Mouse (Mus musculus): ENCODE measurements at regions not wholly inside any gene's neighbourhood (a gene's known extent, or its start where the extent isn't known, plus 50 kb on each side); places are given as distances from the start of the nearest gene placed in this dataset.

DNA sequence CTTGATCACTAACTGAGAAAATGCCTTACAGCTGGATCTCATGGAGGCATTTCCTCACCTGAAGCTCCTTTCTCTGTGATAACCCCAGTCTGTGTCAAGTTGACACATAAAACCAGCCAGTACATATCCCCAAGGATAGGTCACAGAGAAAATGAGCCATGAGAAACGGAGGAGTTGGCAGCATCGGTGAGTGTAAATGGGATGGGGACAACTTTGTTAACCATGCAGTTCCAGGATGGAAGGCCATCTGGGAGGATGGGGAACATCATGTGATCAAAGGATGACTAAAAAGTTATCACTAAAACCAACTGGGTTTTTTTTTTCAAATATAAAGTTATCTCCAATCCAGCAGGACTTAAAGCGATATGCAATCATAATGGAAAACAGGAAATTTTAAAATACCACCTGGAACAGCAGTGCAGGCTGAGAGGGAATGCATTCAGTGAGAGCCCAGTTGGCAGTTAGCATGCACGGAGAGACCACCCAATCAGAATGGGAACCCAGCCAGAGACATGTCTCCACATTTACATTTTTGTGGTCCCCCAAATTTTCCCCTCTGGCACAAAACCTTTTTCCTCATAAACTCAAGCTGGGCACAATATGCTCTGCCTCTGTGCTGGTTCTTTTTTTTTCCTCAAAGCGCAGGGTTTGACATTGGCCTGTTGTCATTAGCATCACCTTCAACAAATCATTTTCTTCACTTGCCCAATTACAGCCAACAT lies 475.7 kb downstream of the Rapgef2 start:
- TF ChIP-seq CTCF (conservative IDR thresholded peaks at IDR 0.05; ENCODE audit: insufficient read depth, insufficient read length, low read depth, low read length) = no peak
- no peak for TF ChIP-seq POLR2A (IDR thresholded peaks at IDR 0.05; ENCODE audit: low read depth, low read length)
